Mouse (Mus musculus) forebrain, embryonic 16.5 days (tissue): ENCODE results near the gene Hist1h2bl. TPM values are rescaled to one million over a fixed set of nuclear protein-coding genes. Genes with fewer than 3 reads are reported as not detected.
"Not testable (repeated sequence)": the region's sequence is repeated elsewhere in the genome, so short reads cannot be mapped to it uniquely, and the experiment has no call there.

Source experiments
- ATAC-seq: fragments of 200-750 bp; cut with Nextera tagmentation; 2 replicates; pipeline ENCODE4 v1.8.0; 2017; ENCODE audit warnings: mild to moderate bottlenecking, moderate library complexity
- H3K27ac ChIP-seq: fragments of 300-500 bp; sonication (generic); 2 replicates; pipeline ENCODE4 v1.5.1; 2014; ENCODE audit warnings: low read length, control low read depth
- H3K27me3 ChIP-seq: fragments of 300-500 bp; sonication (generic); replicated peaks from 2 replicates; pipeline ENCODE4 v1.6.1; 2014; ENCODE audit warnings: low read length; ENCODE audit not compliant: control insufficient read depth, insufficient read depth
- H3K36me3 ChIP-seq: fragments of 300-500 bp; sonication (generic); 2 replicates; pipeline ENCODE4 v1.6.1; 2014; ENCODE audit not compliant: control insufficient read depth, insufficient read depth
- H3K4me1 ChIP-seq: fragments of 300-500 bp; sonication (generic); replicated peaks from 2 replicates; pipeline ENCODE4 v1.6.1; 2014; ENCODE audit warnings: low read length; ENCODE audit not compliant: control insufficient read depth, insufficient read depth
- H3K4me2 ChIP-seq: fragments of 300-500 bp; sonication (generic); 2 replicates; pipeline ENCODE4 v1.6.1; 2014; ENCODE audit warnings: mild to moderate bottlenecking, low read length, control low read depth
- H3K4me3 ChIP-seq: fragments of 300-500 bp; sonication (generic); replicated peaks from 2 replicates; pipeline ENCODE4 v1.5.1; 2014; ENCODE audit warnings: mild to moderate bottlenecking, low read length, control low read depth
- H3K9ac ChIP-seq: fragments of 300-500 bp; sonication (generic); replicated peaks from 2 replicates; pipeline ENCODE4 v1.6.1; 2014; ENCODE audit warnings: low read depth, low read length, control low read depth
- H3K9me3 ChIP-seq: fragments of 300-500 bp; sonication (generic); 2 replicates; pipeline ENCODE4 v1.6.1; 2016; ENCODE audit warnings: low read length; ENCODE audit not compliant: control insufficient read depth
- WGBS: fragments of 180-500 bp; shearing (Covaris S2); extraction: QIAGEN DNeasy Blood & Tissue Kit; methylation state at CpG from one replicate; pipeline ENCODE4 v1.1.7; 2014; 5-methylcytosine and 5-hydroxymethylcytosine counted together
- polyA plus RNA-seq: library from polyadenylated mRNA; unstranded; fragments of >200 nt; fragmentation: Nextera tagmentation; extraction: Ambion mirVana; gene quantifications from 2 replicates; pipeline ENCODE4 v1.2.1, GENCODE M21; 2015

Hist1h2bl gene
- polyA plus RNA-seq, 1 experiment from 2014 or later = not detected

- Histone ChIP-seq H3K4me1 (peaks cover 24% of the 10 kb centered on the region), H3K4me2 (no peak overlapping the region; the same call in 1 of the 2 replicates), H3K9ac (no peak overlapping the region), H3K4me3 (no peak overlapping the region), H3K36me3 (no peaks in the 10 kb centered on the region), H3K27me3 (no peaks in the 10 kb centered on the region), H3K9me3 (no peaks in the 10 kb centered on the region), H3K27ac (no peak overlapping the region; the same call in 1 of the 2 replicates)
- ATAC-seq = no peak
- 21% methylated on average over 5 of the region's 5 CpGs for WGBS
Observed at GRCm38 (mm10) chr13:21722993-21723836, 7.3 kb upstream of the Hist1h2bl start.

- H3K4me2 ChIP-seq = peak overlapping the region; percentile 63
- peaks cover 23% of the 10 kb centered on the region for H3K4me1 ChIP-seq
- H3K9ac ChIP-seq = peak overlapping the region; percentile 53
- WGBS = 1% methylated on average over 11 of the region's 11 CpGs
- no peaks in the 10 kb centered on the region for H3K27me3 ChIP-seq
- no peaks in the 10 kb centered on the region for H3K36me3 ChIP-seq
- peak; percentile 32 for ATAC-seq
- H3K4me3 ChIP-seq = peak overlapping the region; percentile 49
- H3K9me3 ChIP-seq = no peaks in the 10 kb centered on the region
- H3K27ac ChIP-seq = peak overlapping the region; percentile 83
Observed at GRCm38 (mm10) chr13:21722373-21722925, 6.5 kb upstream of the Hist1h2bl start.

GRCm38 (mm10) chr13:21721757-21722372 is 5.9 kb upstream of the Hist1h2bl start, which contains the start of gene Hist1h2bm:
Gene Hist1h2bm, plus strand, starts transcription at chr13:21722044.
- not testable (repeated sequence) for H3K36me3 ChIP-seq, H3K27me3 ChIP-seq, H3K9me3 ChIP-seq
- Histone ChIP-seq H3K9ac (peak within 1 kb of the TSS; percentile 53), H3K4me3 (peak within 1 kb of the TSS; percentile 49), H3K27ac (peak within 1 kb of the TSS; percentile 83), H3K4me1 (peaks cover 23% of the 10 kb centered on the region), H3K4me2 (peak within 1 kb of the TSS; percentile 63)
- peak; percentile 97 for ATAC-seq
- WGBS = 0% methylated on average over 37 of the region's 37 CpGs

- H3K27me3 ChIP-seq, H3K9me3 ChIP-seq, ATAC-seq, H3K36me3 ChIP-seq: not testable (repeated sequence)
- Histone ChIP-seq H3K4me1 (peaks cover 23% of the 10 kb centered on the region), H3K4me3 (peak overlapping the region; percentile 49), H3K9ac (peak overlapping the region; percentile 44; the same call in 1 of the 2 replicates), H3K27ac (peak overlapping the region; percentile 81), H3K4me2 (peak overlapping the region; percentile 58)
- WGBS = 2% methylated on average over 19 of the region's 44 CpGs
Observed at GRCm38 (mm10) chr13:21721107-21721756, 5.3 kb upstream of the Hist1h2bl start.

- H3K36me3 ChIP-seq = no peaks in the 10 kb centered on the region
- H3K4me2 ChIP-seq = peak overlapping the region; percentile 83
- H3K9ac ChIP-seq = peak overlapping the region; percentile 61
- no peak for ATAC-seq
- WGBS = 45% methylated on average over 4 of the region's 4 CpGs
- H3K27me3 ChIP-seq = no peaks in the 10 kb centered on the region
- peak overlapping the region; percentile 78 for H3K27ac ChIP-seq
- peak overlapping the region; percentile 54 for H3K4me3 ChIP-seq
- H3K4me1 ChIP-seq = peaks cover 31% of the 10 kb centered on the region
- no peaks in the 10 kb centered on the region for H3K9me3 ChIP-seq
Observed at GRCm38 (mm10) chr13:21718381-21719080, 2.6 kb upstream of the Hist1h2bl start.

- ATAC-seq = peak; percentile 43
- H3K36me3 ChIP-seq, H3K27me3 ChIP-seq, H3K9me3 ChIP-seq: not testable (repeated sequence)
- Histone ChIP-seq H3K4me1 (peaks cover 29% of the 10 kb centered on the region), H3K27ac (peak within 1 kb of the TSS; percentile 97), H3K4me2 (peak within 1 kb of the TSS; percentile 98), H3K9ac (peak within 1 kb of the TSS; percentile 71), H3K4me3 (peak within 1 kb of the TSS; percentile 54)
- WGBS = under 1% methylated on average over 25 of the region's 56 CpGs
Observed at GRCm38 (mm10) chr13:21717397-21718357, 1.7 kb upstream of the Hist1h2bl start, which contains the start of gene Hist1h3h. Gene Hist1h3h, plus strand, starts transcription at chr13:21717659.

GRCm38 (mm10) chr13:21716540-21717391 is 823 bp upstream of the Hist1h2bl start:
- WGBS = under 1% methylated on average over 12 of the region's 38 CpGs
- peak overlapping the region; percentile 71 for H3K9ac ChIP-seq

More at GRCm38 (mm10) chr13:21716540-21717391, 823 bp upstream of the Hist1h2bl start:
- Histone ChIP-seq H3K4me2 (peak overlapping the region; percentile 98), H3K27ac (peak overlapping the region; percentile 97), H3K4me1 (peaks cover 25% of the 10 kb centered on the region), H3K4me3 (peak overlapping the region; percentile 54)
- H3K9me3 ChIP-seq, H3K27me3 ChIP-seq, H3K36me3 ChIP-seq: not testable (repeated sequence)
- peak; percentile 1; the same call in 1 of the 2 replicates for ATAC-seq
